Mouse (Mus musculus) hindbrain, embryonic 11.5 days (tissue): Measurements from ENCODE around the gene Cd70. TPM values are rescaled to one million over a fixed set of nuclear protein-coding genes. Genes with fewer than 3 reads are reported as not detected.

ENCODE experiments used
- ATAC-seq: fragments of 200-750 bp; cut with Nextera tagmentation; 2 replicates; pipeline ENCODE4 v1.8.0; 2017; ENCODE audit warnings: mild to moderate bottlenecking, moderate TSS enrichment, moderate library complexity; ENCODE audit not compliant: low FRiP score
- DNase-seq: peaks from one replicate; pipeline ENCODE4 v3.0.0-alpha.2; 2015; ENCODE audit warnings: low spot score
- H3K27ac ChIP-seq: fragments of 300-500 bp; sonication (generic); 2 replicates; pipeline ENCODE4 v1.5.1; 2014; ENCODE audit warnings: mild to moderate bottlenecking, low read depth, low read length
- H3K27me3 ChIP-seq: fragments of 300-500 bp; sonication (generic); 2 replicates; pipeline ENCODE4 v1.6.1; 2014; ENCODE audit warnings: mild to moderate bottlenecking, low read length, moderate library complexity, mixed read lengths; ENCODE audit not compliant: control insufficient read depth, insufficient read depth
- H3K36me3 ChIP-seq: fragments of 300-500 bp; sonication (generic); 2 replicates; pipeline ENCODE4 v1.6.1; 2014; ENCODE audit warnings: mild to moderate bottlenecking, low read length, moderate library complexity, mixed read lengths; ENCODE audit not compliant: control insufficient read depth, insufficient read depth
- H3K4me1 ChIP-seq: fragments of 300-500 bp; sonication (generic); replicated peaks from 2 replicates; pipeline ENCODE4 v1.6.1; 2014; ENCODE audit warnings: low read length, mixed read lengths; ENCODE audit not compliant: control insufficient read depth, insufficient read depth
- H3K4me2 ChIP-seq: fragments of 300-500 bp; sonication (generic); replicated peaks from 2 replicates; pipeline ENCODE4 v1.6.1; 2014; ENCODE audit warnings: mild to moderate bottlenecking, low read depth, low read length
- H3K4me3 ChIP-seq: fragments of 300-500 bp; sonication (generic); 2 replicates; pipeline ENCODE4 v1.5.1; 2014; ENCODE audit warnings: low read depth, low read length
- H3K9ac ChIP-seq: fragments of 300-500 bp; sonication (generic); 2 replicates; pipeline ENCODE4 v1.6.1; 2014; ENCODE audit warnings: low read depth, low read length
- H3K9me3 ChIP-seq: fragments of 300-500 bp; sonication (generic); 2 replicates; pipeline ENCODE4 v1.6.1; 2016; ENCODE audit warnings: low read length; ENCODE audit not compliant: control insufficient read depth
- WGBS: fragments of 180-500 bp; shearing (Covaris S2); extraction: QIAGEN DNeasy Blood & Tissue Kit; methylation state at CpG from one replicate; pipeline ENCODE4 v1.1.7; 2014; 5-methylcytosine and 5-hydroxymethylcytosine counted together
- polyA plus RNA-seq: library from polyadenylated mRNA; unstranded; fragments of >200 nt; fragmentation: Nextera tagmentation; extraction: Ambion mirVana; gene quantifications from 2 replicates; pipeline ENCODE4 v1.2.1, GENCODE M21; 2014

Cd70 gene
- polyA plus RNA-seq, 1 experiment from 2014 or later: 0.28 TPM

GRCm38 (mm10) chr17:57108040-57108665 lies 41.4 kb downstream of the Cd70 start:
- H3K9me3 ChIP-seq: no peaks in the 10 kb centered on the region
- ATAC-seq (no peak), DNase-seq (no peak)
- 88% methylated on average over 7 of the region's 7 CpGs for WGBS
- H3K4me2 ChIP-seq: no peak overlapping the region
- H3K9ac ChIP-seq: no peak overlapping the region
- H3K4me3 ChIP-seq: no peak overlapping the region
- no peaks in the 10 kb centered on the region for H3K27me3 ChIP-seq
- H3K27ac ChIP-seq: no peak overlapping the region
- no peaks in the 10 kb centered on the region for H3K4me1 ChIP-seq
- no peaks in the 10 kb centered on the region for H3K36me3 ChIP-seq

GRCm38 (mm10) chr17:57107064-57107463 lies 42.5 kb downstream of the Cd70 start:
- WGBS: 92% methylated on average over 5 of the region's 5 CpGs
- no peak overlapping the region for H3K4me2 ChIP-seq
- no peak for DNase-seq

GRCm38 (mm10) chr17:57106035-57106368 lies 43.6 kb downstream of the Cd70 start:
- no peak for DNase-seq
- ATAC-seq: no peak
- Histone ChIP-seq H3K9ac (peak overlapping the region; percentile 74), H3K27ac (no peak overlapping the region), H3K27me3 (no peaks in the 10 kb centered on the region), H3K4me2 (peak overlapping the region; percentile 91), H3K36me3 (no peaks in the 10 kb centered on the region), H3K9me3 (no peaks in the 10 kb centered on the region), H3K4me3 (peak overlapping the region; percentile 61), H3K4me1 (no peaks in the 10 kb centered on the region)
- WGBS: 6% methylated on average over 9 of the region's 9 CpGs

More at GRCm38 (mm10) chr17:57107064-57107463, 42.5 kb downstream of the Cd70 start:
- Histone ChIP-seq H3K4me3 (no peak overlapping the region), H3K4me1 (no peaks in the 10 kb centered on the region), H3K9ac (no peak overlapping the region), H3K36me3 (no peaks in the 10 kb centered on the region), H3K9me3 (no peaks in the 10 kb centered on the region), H3K27ac (no peak overlapping the region), H3K27me3 (no peaks in the 10 kb centered on the region)
- ATAC-seq: no peak

- Histone ChIP-seq H3K36me3 (no peaks in the 10 kb centered on the region), H3K27me3 (no peaks in the 10 kb centered on the region), H3K4me1 (no peaks in the 10 kb centered on the region), H3K9ac (peak within 1 kb of the TSS; percentile 74), H3K4me3 (peak within 1 kb of the TSS; percentile 61), H3K9me3 (no peaks in the 10 kb centered on the region), H3K4me2 (peak within 1 kb of the TSS; percentile 91), H3K27ac (no peak within 1 kb of the TSS)
- peak; percentile 83 for ATAC-seq
- DNase-seq: peak; percentile 79
- under 1% methylated on average over 56 of the region's 61 CpGs for WGBS
Observed at GRCm38 (mm10) chr17:57105181-57106034, 44.2 kb downstream of the Cd70 start, which contains the start of gene Tnfsf9. Gene Tnfsf9, plus strand, starts transcription at chr17:57105325.

DNA sequence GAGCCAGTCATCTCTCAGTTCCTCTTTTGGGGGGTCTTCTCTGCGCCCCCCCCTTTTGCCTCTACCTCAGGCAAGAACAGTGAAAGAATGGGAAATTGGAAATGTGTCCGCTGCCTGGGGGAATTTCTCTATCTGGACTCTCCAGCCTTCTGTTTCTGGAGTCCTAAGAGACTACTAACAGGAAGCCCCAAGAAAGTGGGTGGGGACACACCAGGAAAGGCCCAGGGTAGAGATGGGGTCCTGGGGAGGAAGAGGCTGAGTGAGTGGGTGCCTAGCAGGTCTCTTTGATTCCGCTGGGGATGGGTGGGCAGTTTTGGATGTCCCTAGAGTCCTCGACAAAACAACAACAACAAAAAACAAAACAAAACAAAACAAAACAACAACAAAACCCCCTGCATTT lies 45.1 kb downstream of the Cd70 start:
- Histone ChIP-seq H3K27ac (no peak overlapping the region), H3K4me2 (peak overlapping the region; percentile 91), H3K4me3 (peak overlapping the region; percentile 61; the same call in 1 of the 2 replicates), H3K9me3 (no peaks in the 10 kb centered on the region), H3K27me3 (no peaks in the 10 kb centered on the region), H3K9ac (0 out of 2 replicates have a peak overlapping the region, but pooled peaks have one; percentile 28), H3K4me1 (no peaks in the 10 kb centered on the region), H3K36me3 (no peaks in the 10 kb centered on the region)
- DNase-seq (no peak), ATAC-seq (0 out of 2 replicates have a peak, but pooled peaks have one; percentile 13)
- 42% methylated on average over 4 of the region's 4 CpGs for WGBS

- Histone ChIP-seq H3K27me3 (no peaks in the 10 kb centered on the region), H3K27ac (no peak overlapping the region), H3K4me1 (no peaks in the 10 kb centered on the region), H3K9me3 (no peaks in the 10 kb centered on the region), H3K4me2 (no peak overlapping the region), H3K36me3 (no peaks in the 10 kb centered on the region), H3K4me3 (no peak overlapping the region), H3K9ac (no peak overlapping the region)
- ATAC-seq (no peak), DNase-seq (no peak)
- 72% methylated on average over 2 of the region's 2 CpGs for WGBS
Observed at GRCm38 (mm10) chr17:57102276-57102675, 47.3 kb downstream of the Cd70 start.

DNA sequence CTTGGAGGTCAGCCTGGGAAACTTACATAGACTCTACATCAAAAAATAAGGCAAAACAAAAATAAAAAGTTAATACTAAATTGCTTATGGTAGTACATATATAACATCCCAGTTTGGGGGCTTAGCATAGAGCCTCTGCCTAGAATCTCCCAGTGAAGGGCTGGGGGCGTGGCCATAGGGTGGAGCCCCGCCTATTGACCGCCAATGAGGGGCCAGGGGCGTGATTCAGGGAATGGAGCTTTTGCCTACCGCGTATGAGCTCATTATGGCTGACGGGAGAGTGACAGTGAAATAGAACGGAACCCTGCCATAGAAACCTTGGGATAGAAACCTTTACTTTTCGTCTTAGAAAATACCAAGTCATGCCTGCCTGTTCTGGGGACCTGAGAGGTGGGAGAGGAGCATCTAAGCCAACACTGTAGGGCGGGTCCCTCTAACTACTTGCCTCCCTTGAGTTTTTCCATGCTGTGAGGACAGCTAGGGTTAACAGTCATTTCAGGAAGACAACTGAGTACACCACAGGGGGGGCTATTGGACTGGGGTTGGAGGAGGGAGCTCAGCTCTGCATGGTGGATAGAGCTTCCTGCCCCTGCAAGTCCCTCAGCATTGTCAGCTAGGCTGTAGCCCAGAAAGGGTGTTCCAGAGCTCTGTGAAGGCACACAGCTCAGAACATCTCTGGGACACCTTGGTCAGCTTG lies 49.8 kb downstream of the Cd70 start:
- Histone ChIP-seq H3K4me2 (no peak overlapping the region), H3K9ac (no peak overlapping the region), H3K4me3 (no peak overlapping the region), H3K27me3 (no peaks in the 10 kb centered on the region), H3K27ac (no peak overlapping the region), H3K9me3 (no peaks in the 10 kb centered on the region), H3K36me3 (no peaks in the 10 kb centered on the region), H3K4me1 (no peaks in the 10 kb centered on the region)
- peak; percentile 48 for DNase-seq
- no peak for ATAC-seq
- WGBS: 6% methylated on average over 10 of the region's 10 CpGs

GRCm38 (mm10) chr17:57098321-57098720 lies 51.3 kb downstream of the Cd70 start:
- no peak for ATAC-seq
- no peak for DNase-seq
- no peak overlapping the region for H3K4me3 ChIP-seq

More at GRCm38 (mm10) chr17:57098321-57098720, 51.3 kb downstream of the Cd70 start:
- 84% methylated on average over 5 of the region's 5 CpGs for WGBS
- Histone ChIP-seq H3K36me3 (no peaks in the 10 kb centered on the region), H3K9me3 (no peaks in the 10 kb centered on the region), H3K4me1 (no peaks in the 10 kb centered on the region), H3K9ac (no peak overlapping the region), H3K27ac (no peak overlapping the region), H3K27me3 (no peaks in the 10 kb centered on the region), H3K4me2 (no peak overlapping the region)
